Mouse (Mus musculus) hindbrain, embryonic 10.5 days (tissue): ENCODE measurements around the gene Gm13539. TPM values are rescaled to one million over a fixed set of nuclear protein-coding genes. Genes with fewer than 3 reads are reported as not detected.
"Not testable (repeated sequence)": the region's sequence is repeated elsewhere in the genome, so short reads cannot be mapped to it uniquely, and the experiment has no call there.

Source experiments
- DNase-seq: peaks from one replicate; pipeline ENCODE4 v3.0.0-alpha.2; 2017; ENCODE audit warnings: low spot score
- H3K27ac ChIP-seq: fragments of 300-500 bp; sonication (generic); 2 replicates; pipeline ENCODE4 v1.5.1; 2016; ENCODE audit warnings: mild to moderate bottlenecking, moderate library complexity
- H3K27me3 ChIP-seq: fragments of 300-500 bp; sonication (generic); 2 replicates; pipeline ENCODE4 v1.6.1; 2016; ENCODE audit warnings: mild to moderate bottlenecking; ENCODE audit not compliant: poor library complexity, insufficient read depth, severe bottlenecking
- H3K36me3 ChIP-seq: fragments of 300-500 bp; sonication (generic); 2 replicates; pipeline ENCODE4 v1.6.1; 2016; ENCODE audit warnings: mild to moderate bottlenecking, moderate library complexity
- H3K4me1 ChIP-seq: fragments of 300-500 bp; sonication (generic); replicated peaks from 2 replicates; pipeline ENCODE4 v1.6.1; 2016; ENCODE audit warnings: mild to moderate bottlenecking
- H3K4me3 ChIP-seq: fragments of 300-500 bp; sonication (generic); 2 replicates; pipeline ENCODE4 v1.5.1; 2016; ENCODE audit warnings: mild to moderate bottlenecking, moderate library complexity
- H3K9me3 ChIP-seq: fragments of 300-500 bp; sonication (generic); 2 replicates; pipeline ENCODE4 v1.6.1; 2016; ENCODE audit warnings: mild to moderate bottlenecking, moderate library complexity
- WGBS: fragments of 180-500 bp; shearing (Covaris S2); methylation state at CpG from one replicate; pipeline ENCODE4 v1.1.7; 2016; 5-methylcytosine and 5-hydroxymethylcytosine counted together
- polyA plus RNA-seq: library from polyadenylated mRNA; unstranded; fragments of >200 nt; fragmentation: Nextera tagmentation; extraction: Ambion mirVana; gene quantifications from 2 replicates; pipeline ENCODE4 v1.2.1, GENCODE M21; 2016

Gm13539 gene
- polyA plus RNA-seq, 1 experiment from 2014 or later, result not detected

GRCm38 (mm10) chr2:25780921-25781320 lies 1.1 kb upstream of the Gm13539 start:
- peaks cover 12% of the 10 kb centered on the region for H3K4me1 ChIP-seq
- no peaks in the 10 kb centered on the region for H3K27me3 ChIP-seq
- WGBS, result 74% methylated on average over 4 of the region's 4 CpGs
- no peaks in the 10 kb centered on the region for H3K9me3 ChIP-seq
- no peak for DNase-seq
- H3K36me3 ChIP-seq, result no peaks in the 10 kb centered on the region
- H3K27ac ChIP-seq, result no peak overlapping the region
- no peak overlapping the region for H3K4me3 ChIP-seq

- no peak overlapping the region; the same call in 1 of the 2 replicates for H3K27ac ChIP-seq
- peaks cover 16% of the 10 kb centered on the region for H3K4me1 ChIP-seq
- 60% methylated on average over 5 of the region's 5 CpGs for WGBS
- H3K27me3 ChIP-seq, result no peaks in the 10 kb centered on the region
- no peaks in the 10 kb centered on the region for H3K9me3 ChIP-seq
- no peaks in the 10 kb centered on the region for H3K36me3 ChIP-seq
- no peak overlapping the region for H3K4me3 ChIP-seq
- no peak for DNase-seq
These were observed 3.7 kb downstream of the Gm13539 start for GRCm38 (mm10) chr2:25785573-25786322.

GRCm38 (mm10) chr2:25789092-25789491 lies 7.0 kb downstream of the Gm13539 start:
- Histone ChIP-seq H3K4me3 (no peak overlapping the region), H3K27ac (no peak overlapping the region), H3K9me3 (no peaks in the 10 kb centered on the region), H3K36me3 (no peaks in the 10 kb centered on the region), H3K27me3 (no peaks in the 10 kb centered on the region), H3K4me1 (peaks cover 16% of the 10 kb centered on the region)
- WGBS, result 85% methylated on average over 3 of the region's 3 CpGs
- DNase-seq, result no peak

DNA sequence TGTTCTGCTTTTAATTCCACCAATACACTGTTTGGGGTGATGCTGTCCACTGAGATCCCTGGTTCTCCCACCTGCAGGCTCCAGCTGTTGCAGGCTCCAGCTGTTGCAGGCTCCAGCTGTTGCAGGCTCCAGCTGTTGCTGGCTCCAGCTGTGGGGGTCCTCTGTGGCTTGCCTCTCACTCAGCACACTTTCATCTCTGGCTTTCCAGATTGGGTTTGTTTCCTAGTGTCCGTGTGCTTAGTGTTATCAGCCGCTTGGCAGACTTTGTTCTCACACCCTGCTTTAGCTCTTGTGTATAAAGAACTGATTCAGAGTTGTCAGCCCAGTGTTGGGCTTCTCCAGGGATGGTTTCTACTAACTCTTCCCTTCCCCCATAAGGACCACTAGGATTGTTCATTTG lies 15.6 kb downstream of the Gm13539 start:
- H3K36me3 ChIP-seq, result no peaks in the 10 kb centered on the region
- H3K27ac ChIP-seq, result peak overlapping the region; percentile 23; the same call in 1 of the 2 replicates
- H3K4me3 ChIP-seq, result no peak overlapping the region
- no peaks in the 10 kb centered on the region for H3K27me3 ChIP-seq
- DNase-seq, result no peak
- 38% methylated on average over 2 of the region's 2 CpGs for whole genome bisulfite sequencing
- peaks cover 8% of the 10 kb centered on the region for H3K4me1 ChIP-seq
- no peaks in the 10 kb centered on the region for H3K9me3 ChIP-seq

GRCm38 (mm10) chr2:25798065-25798464 lies 16.0 kb downstream of the Gm13539 start:
- H3K4me1 ChIP-seq, result peaks cover 8% of the 10 kb centered on the region
- H3K36me3 ChIP-seq, result no peaks in the 10 kb centered on the region
- 57% methylated on average over 5 of the region's 5 CpGs for WGBS
- H3K27ac ChIP-seq, result peak overlapping the region; percentile 40; the same call in 1 of the 2 replicates
- no peaks in the 10 kb centered on the region for H3K27me3 ChIP-seq
- H3K9me3 ChIP-seq, result no peaks in the 10 kb centered on the region
- no peak overlapping the region for H3K4me3 ChIP-seq
- DNase-seq, result no peak

DNA sequence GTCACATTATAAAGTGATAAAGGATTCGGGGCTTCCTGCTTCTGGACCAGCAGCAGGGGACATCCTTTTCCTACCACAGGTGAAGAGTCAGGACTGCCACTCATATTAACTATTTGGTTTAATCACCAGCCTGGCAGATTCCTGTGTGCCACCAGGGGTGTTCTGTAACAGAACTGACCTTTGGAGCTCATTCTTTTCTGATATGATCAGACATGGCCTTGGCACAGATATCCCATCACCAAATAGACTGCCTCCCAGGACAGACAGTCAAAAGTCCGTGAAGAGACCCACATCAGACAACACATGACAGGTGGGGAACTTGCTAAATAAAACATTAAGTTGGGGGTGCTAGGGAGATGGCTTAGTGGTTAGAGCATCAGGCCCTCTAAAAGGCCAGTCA lies 29.7 kb downstream of the Gm13539 start:
- no peak overlapping the region for H3K4me3 ChIP-seq
- no peak overlapping the region for H3K27ac ChIP-seq
- H3K27me3 ChIP-seq, result no peaks in the 10 kb centered on the region
- H3K4me1 ChIP-seq, result no peaks in the 10 kb centered on the region
- DNase-seq, result no peak
- no peaks in the 10 kb centered on the region for H3K36me3 ChIP-seq
- H3K9me3 ChIP-seq, result no peaks in the 10 kb centered on the region
- WGBS, result 85% methylated on average over 2 of the region's 2 CpGs

DNA sequence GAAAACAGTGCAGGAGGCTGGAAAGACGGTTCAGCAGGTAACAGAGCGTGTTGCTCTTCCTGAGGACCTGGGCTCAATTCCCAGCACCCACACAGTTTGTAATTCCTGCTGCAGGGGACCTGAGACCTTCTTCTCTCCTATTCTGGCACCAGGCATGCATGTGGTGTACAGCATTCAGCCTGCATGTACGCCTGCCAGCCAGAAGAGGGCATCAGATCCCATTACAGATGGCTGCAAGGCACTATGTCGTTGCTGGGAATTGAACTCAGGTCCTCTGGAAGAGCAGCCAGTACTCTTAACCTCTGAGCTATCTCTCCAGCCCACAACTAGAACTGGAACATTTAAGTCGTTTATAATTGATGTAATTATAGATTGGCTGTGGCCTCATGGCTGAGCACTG lies 31.3 kb downstream of the Gm13539 start:
- 79% methylated on average over 5 of the region's 5 CpGs for WGBS
- no peaks in the 10 kb centered on the region for H3K4me1 ChIP-seq
- DNase-seq, result no peak
- H3K9me3 ChIP-seq, result no peaks in the 10 kb centered on the region
- H3K27me3 ChIP-seq, result peaks cover 5% of the 10 kb centered on the region; the same call in 1 of the 2 replicates
- no peaks in the 10 kb centered on the region for H3K36me3 ChIP-seq
- no peak overlapping the region for H3K4me3 ChIP-seq
- H3K27ac ChIP-seq, result no peak overlapping the region

GRCm38 (mm10) chr2:25815748-25816147 lies 33.7 kb downstream of the Gm13539 start, which contains the start of gene Glt6d1:
Gene Glt6d1, minus strand, starts transcription at chr2:25815848.
- H3K4me3 ChIP-seq, result not testable (repeated sequence)
- 82% methylated on average over 1 of the region's 1 CpGs for WGBS

GRCm38 (mm10) chr2:25822806-25823205 lies 40.7 kb downstream of the Gm13539 start, which contains the start of gene Lcn9:
Gene Lcn9, plus strand, starts transcription at chr2:25823153.
- Histone ChIP-seq H3K4me1 (no peaks in the 10 kb centered on the region), H3K9me3 (no peaks in the 10 kb centered on the region), H3K4me3 (no peak within 1 kb of the TSS), H3K27me3 (0 out of 2 replicates have a peak, but pooled peaks cover 1% of the 10 kb centered on the region), H3K36me3 (no peaks in the 10 kb centered on the region), H3K27ac (no peak within 1 kb of the TSS)
- 92% methylated on average over 1 of the region's 1 CpGs for WGBS
- DNase-seq, result no peak

More at GRCm38 (mm10) chr2:25815748-25816147, 33.7 kb downstream of the Gm13539 start, which contains the start of gene Glt6d1:
- H3K9me3 ChIP-seq, H3K27ac ChIP-seq, H3K27me3 ChIP-seq, H3K36me3 ChIP-seq, H3K4me1 ChIP-seq, DNase-seq: not testable (repeated sequence)

- no peak overlapping the region for H3K27ac ChIP-seq
- no peaks in the 10 kb centered on the region for H3K4me1 ChIP-seq
- no peak overlapping the region for H3K4me3 ChIP-seq
- H3K9me3 ChIP-seq, result no peaks in the 10 kb centered on the region
- 86% methylated on average over 3 of the region's 3 CpGs for WGBS
- no peaks in the 10 kb centered on the region for H3K36me3 ChIP-seq
- DNase-seq, result no peak
- no peaks in the 10 kb centered on the region for H3K27me3 ChIP-seq
These were observed 42.7 kb downstream of the Gm13539 start for GRCm38 (mm10) chr2:25824751-25825150.

GRCm38 (mm10) chr2:25828344-25828947 lies 46.4 kb downstream of the Gm13539 start:
- 79% methylated on average over 8 of the region's 8 CpGs for WGBS
- no peak for DNase-seq
- H3K9me3 ChIP-seq, result no peaks in the 10 kb centered on the region

DNA sequence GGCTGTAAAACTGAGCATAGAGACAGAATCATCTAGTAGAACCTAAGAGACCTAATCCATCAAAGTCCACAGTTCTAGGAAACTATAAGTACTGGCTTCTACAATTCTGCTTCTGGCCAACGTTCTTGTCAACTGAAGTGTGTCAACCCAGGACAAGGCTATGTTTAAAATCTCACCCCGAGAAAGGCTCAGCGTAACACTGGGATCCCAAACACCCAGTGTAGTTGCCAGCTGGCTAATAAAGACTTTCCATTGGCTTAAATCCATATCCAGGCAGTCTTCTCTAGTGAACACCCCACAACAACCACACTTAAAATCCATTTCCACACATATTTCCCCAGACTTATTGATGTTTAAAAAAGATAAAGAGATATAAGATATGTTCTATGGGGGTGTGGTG lies 48.7 kb downstream of the Gm13539 start:
- Histone ChIP-seq H3K4me3 (no peak overlapping the region), H3K27ac (no peak overlapping the region), H3K27me3 (no peaks in the 10 kb centered on the region), H3K9me3 (no peaks in the 10 kb centered on the region), H3K36me3 (no peaks in the 10 kb centered on the region), H3K4me1 (no peaks in the 10 kb centered on the region)
- WGBS, result 89% methylated on average over 3 of the region's 3 CpGs
- DNase-seq, result no peak

More at GRCm38 (mm10) chr2:25828344-25828947, 46.4 kb downstream of the Gm13539 start:
- Histone ChIP-seq H3K27ac (no peak overlapping the region), H3K27me3 (no peaks in the 10 kb centered on the region), H3K36me3 (no peaks in the 10 kb centered on the region), H3K4me3 (no peak overlapping the region), H3K4me1 (no peaks in the 10 kb centered on the region)

GRCm38 (mm10) chr2:25836291-25836690 lies 54.2 kb downstream of the Gm13539 start:
- no peak overlapping the region for H3K27ac ChIP-seq

More at GRCm38 (mm10) chr2:25836291-25836690, 54.2 kb downstream of the Gm13539 start:
- H3K4me1 ChIP-seq, result no peaks in the 10 kb centered on the region
- H3K36me3 ChIP-seq, result no peaks in the 10 kb centered on the region
- peak; percentile 70 for DNase-seq
- no peak overlapping the region for H3K4me3 ChIP-seq
- WGBS, result 53% methylated on average over 5 of the region's 5 CpGs
- no peaks in the 10 kb centered on the region for H3K27me3 ChIP-seq
- H3K9me3 ChIP-seq, result no peaks in the 10 kb centered on the region
